Mouse (Mus musculus): Measurements from ENCODE around the gene Mast4.

DNA sequence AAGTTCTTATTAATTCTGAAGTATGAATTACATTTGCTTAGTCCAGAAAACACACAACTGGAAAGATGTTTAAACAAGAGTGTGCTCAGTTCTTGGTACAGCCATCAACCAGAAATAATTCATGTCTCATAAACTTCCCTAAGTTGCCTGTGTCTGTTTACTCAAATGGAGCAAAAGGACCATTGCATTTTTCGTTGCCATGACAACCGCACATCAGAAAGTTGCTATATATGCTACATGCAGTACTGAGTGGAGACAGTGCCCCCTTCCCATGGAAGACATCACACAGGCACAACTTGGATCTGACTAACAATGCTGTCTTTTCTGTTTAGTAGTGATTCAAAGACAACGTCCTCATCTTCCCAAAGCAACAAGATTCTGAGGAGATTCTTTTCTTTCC, 527.6 kb downstream of the Mast4 start:
- TF ChIP-seq CTCF (IDR thresholded peaks at IDR 0.05; ENCODE audit: extremely low read depth, insufficient read depth, insufficient read length, insufficient replicate concordance) (no peak), POLR2A (IDR thresholded peaks at IDR 0.05; ENCODE audit: low read depth, low read length) (no peak)

All from spleen, adult 2 months (tissue).